Mouse (Mus musculus) erythroblast, embryonic 14.5 days (primary cell): Measurements from ENCODE around the gene Atoh7. TPM values are rescaled to one million over a fixed set of nuclear protein-coding genes. Genes with fewer than 3 reads are reported as not detected.

Experiments used
- H3K27me3 ChIP-seq: 2 replicates; pipeline ENCODE4 v1.6.1; 2012; ENCODE audit warnings: inconsistent platforms; ENCODE audit not compliant: control insufficient read depth
- H3K36me3 ChIP-seq: 2 replicates; pipeline ENCODE4 v1.6.1; 2012; ENCODE audit warnings: mild to moderate bottlenecking, inconsistent platforms; ENCODE audit not compliant: control insufficient read depth
- H3K4me1 ChIP-seq: 2 replicates; pipeline ENCODE4 v1.6.1; 2012; ENCODE audit warnings: inconsistent platforms; ENCODE audit not compliant: control insufficient read depth
- H3K4me3 ChIP-seq: replicated peaks from 2 replicates; pipeline ENCODE3; 2012; ENCODE audit warnings: moderate library complexity, mild to moderate bottlenecking, inconsistent platforms
- H3K9me3 ChIP-seq: 2 replicates; pipeline ENCODE4 v1.6.1; 2012; ENCODE audit warnings: low read length, inconsistent platforms, mixed read lengths; ENCODE audit not compliant: control insufficient read depth
- GATA1 ChIP-seq: IDR thresholded peaks from 2 replicates; pipeline ENCODE4 v1.6.1; 2012; ENCODE audit warnings: low read length, inconsistent platforms, mixed read lengths
- TAL1 ChIP-seq: IDR thresholded peaks from 3 replicates; pipeline ENCODE4 v1.6.1; 2012; ENCODE audit warnings: low read length, inconsistent platforms, mixed read lengths
- polyA plus RNA-seq: library from polyadenylated mRNA; stranded (reverse); fragments of >175 nt; gene quantifications from 2 replicates; pipeline ENCODE4 v1.2.3, GENCODE M21; 2012

The Atoh7 gene
- polyA plus RNA-seq, 1 experiment = not detected

- no peak for TF ChIP-seq GATA1
- no peak for TF ChIP-seq TAL1
- Histone ChIP-seq H3K27me3 (no peaks in the 10 kb centered on the region), H3K9me3 (no peaks in the 10 kb centered on the region), H3K36me3 (no peaks in the 10 kb centered on the region), H3K4me3 (no peak overlapping the region), H3K4me1 (no peaks in the 10 kb centered on the region; the same call in 1 of the 2 replicates)
These were observed 18.1 kb downstream of the Atoh7 start for GRCm38 (mm10) chr10:63117583-63117982.

GRCm38 (mm10) chr10:63119916-63120315 is 20.5 kb downstream of the Atoh7 start:
- H3K4me3 ChIP-seq = no peak overlapping the region
- H3K4me1 ChIP-seq = no peaks in the 10 kb centered on the region; the same call in 1 of the 2 replicates
- TF ChIP-seq GATA1 = no peak
- no peak for TF ChIP-seq TAL1
- H3K27me3 ChIP-seq = no peaks in the 10 kb centered on the region
- H3K36me3 ChIP-seq = no peaks in the 10 kb centered on the region
- H3K9me3 ChIP-seq = no peaks in the 10 kb centered on the region

- no peaks in the 10 kb centered on the region for H3K27me3 ChIP-seq
- no peaks in the 10 kb centered on the region; the same call in 1 of the 2 replicates for H3K4me1 ChIP-seq
- no peak for TF ChIP-seq TAL1
- no peak for TF ChIP-seq GATA1
These were observed 22.5 kb downstream of the Atoh7 start for GRCm38 (mm10) chr10:63121961-63122360.

GRCm38 (mm10) chr10:63122516-63122915 is 23.1 kb downstream of the Atoh7 start:
- Histone ChIP-seq H3K27me3 (no peaks in the 10 kb centered on the region), H3K36me3 (no peaks in the 10 kb centered on the region)

More at GRCm38 (mm10) chr10:63121961-63122360, 22.5 kb downstream of the Atoh7 start:
- no peaks in the 10 kb centered on the region for H3K36me3 ChIP-seq
- no peak overlapping the region for H3K4me3 ChIP-seq
- no peaks in the 10 kb centered on the region for H3K9me3 ChIP-seq

GRCm38 (mm10) chr10:63123141-63123540 is 23.7 kb downstream of the Atoh7 start:
- H3K36me3 ChIP-seq = no peaks in the 10 kb centered on the region
- no peak overlapping the region for H3K4me3 ChIP-seq
- no peak for TF ChIP-seq GATA1
- TF ChIP-seq TAL1 = no peak
- H3K9me3 ChIP-seq = no peaks in the 10 kb centered on the region; the same call in 1 of the 2 replicates
- no peaks in the 10 kb centered on the region; the same call in 1 of the 2 replicates for H3K4me1 ChIP-seq
- H3K27me3 ChIP-seq = no peaks in the 10 kb centered on the region

More at GRCm38 (mm10) chr10:63122516-63122915, 23.1 kb downstream of the Atoh7 start:
- TF ChIP-seq TAL1 (no peak), GATA1 (no peak)
- Histone ChIP-seq H3K4me3 (no peak overlapping the region), H3K4me1 (no peaks in the 10 kb centered on the region; the same call in 1 of the 2 replicates), H3K9me3 (no peaks in the 10 kb centered on the region; the same call in 1 of the 2 replicates)

GRCm38 (mm10) chr10:63124016-63124415 is 24.6 kb downstream of the Atoh7 start:
- no peaks in the 10 kb centered on the region; the same call in 1 of the 2 replicates for H3K9me3 ChIP-seq
- H3K4me3 ChIP-seq = no peak overlapping the region
- no peaks in the 10 kb centered on the region; the same call in 1 of the 2 replicates for H3K4me1 ChIP-seq
- TF ChIP-seq GATA1 (no peak), TAL1 (no peak)
- no peaks in the 10 kb centered on the region for H3K27me3 ChIP-seq
- H3K36me3 ChIP-seq = no peaks in the 10 kb centered on the region

- H3K4me1 ChIP-seq = no peaks in the 10 kb centered on the region
- no peaks in the 10 kb centered on the region for H3K36me3 ChIP-seq
- no peaks in the 10 kb centered on the region; the same call in 1 of the 2 replicates for H3K9me3 ChIP-seq
- TF ChIP-seq TAL1 = no peak
- no peak for TF ChIP-seq GATA1
- no peaks in the 10 kb centered on the region for H3K27me3 ChIP-seq
- H3K4me3 ChIP-seq = no peak overlapping the region
These were observed 25.9 kb downstream of the Atoh7 start for GRCm38 (mm10) chr10:63125343-63125742.

- no peak for TF ChIP-seq TAL1
- no peak for TF ChIP-seq GATA1
- H3K9me3 ChIP-seq = no peaks in the 10 kb centered on the region; the same call in 1 of the 2 replicates
- H3K36me3 ChIP-seq = no peaks in the 10 kb centered on the region
- no peak overlapping the region for H3K4me3 ChIP-seq
- H3K27me3 ChIP-seq = no peaks in the 10 kb centered on the region
- no peaks in the 10 kb centered on the region for H3K4me1 ChIP-seq
These were observed 26.7 kb downstream of the Atoh7 start for GRCm38 (mm10) chr10:63126116-63126515.

- Histone ChIP-seq H3K27me3 (no peaks in the 10 kb centered on the region), H3K4me3 (no peak overlapping the region), H3K4me1 (no peaks in the 10 kb centered on the region), H3K9me3 (no peaks in the 10 kb centered on the region; the same call in 1 of the 2 replicates), H3K36me3 (no peaks in the 10 kb centered on the region)
- TF ChIP-seq TAL1 = no peak
- no peak for TF ChIP-seq GATA1
These were observed 27.7 kb downstream of the Atoh7 start for GRCm38 (mm10) chr10:63127156-63127555.

- H3K4me1 ChIP-seq = no peaks in the 10 kb centered on the region
- H3K4me3 ChIP-seq = no peak overlapping the region
- no peaks in the 10 kb centered on the region; the same call in 1 of the 2 replicates for H3K9me3 ChIP-seq
- no peaks in the 10 kb centered on the region for H3K27me3 ChIP-seq
- no peak for TF ChIP-seq GATA1
- no peak for TF ChIP-seq TAL1
- no peaks in the 10 kb centered on the region for H3K36me3 ChIP-seq
These were observed 28.8 kb downstream of the Atoh7 start for GRCm38 (mm10) chr10:63128256-63128655.
